Mouse (Mus musculus) liver, embryonic 16.5 days (tissue): ENCODE data around the gene Ehd1. TPM values are rescaled to one million over a fixed set of nuclear protein-coding genes. Genes with fewer than 3 reads are reported as not detected.
A peak's percentile ranks its signal among the peaks of the same experiment; 100 is the strongest.

ENCODE experiments used
- ATAC-seq: fragments of 200-750 bp; cut with Nextera tagmentation; 2 replicates; pipeline ENCODE4 v1.8.0; 2017; ENCODE audit warnings: low read depth, mild to moderate bottlenecking, moderate number of reproducible peaks, moderate library complexity
- H3K27ac ChIP-seq: fragments of 300-500 bp; sonication (generic); 2 replicates; pipeline ENCODE4 v1.5.1; 2014; ENCODE audit warnings: mild to moderate bottlenecking, low read length
- H3K27me3 ChIP-seq: fragments of 300-500 bp; sonication (generic); 2 replicates; pipeline ENCODE4 v1.6.1; 2014; ENCODE audit warnings: low read depth, low read length, mixed read lengths; ENCODE audit not compliant: control insufficient read depth, insufficient read depth
- H3K36me3 ChIP-seq: fragments of 300-500 bp; sonication (generic); 2 replicates; pipeline ENCODE4 v1.6.1; 2014; ENCODE audit warnings: mild to moderate bottlenecking; ENCODE audit not compliant: control insufficient read depth, insufficient read depth
- H3K4me1 ChIP-seq: fragments of 300-500 bp; sonication (generic); 2 replicates; pipeline ENCODE4 v1.6.1; 2014; ENCODE audit warnings: low read depth, low read length, mixed read lengths; ENCODE audit not compliant: control insufficient read depth
- H3K4me2 ChIP-seq: fragments of 300-500 bp; sonication (generic); 2 replicates; pipeline ENCODE4 v1.6.1; 2014; ENCODE audit warnings: low read depth, low read length, mixed read lengths
- H3K4me3 ChIP-seq: fragments of 300-500 bp; sonication (generic); 2 replicates; pipeline ENCODE4 v1.5.1; 2014; ENCODE audit warnings: low read depth, mild to moderate bottlenecking, low read length
- H3K9ac ChIP-seq: fragments of 300-500 bp; sonication (generic); 2 replicates; pipeline ENCODE4 v1.6.1; 2014; ENCODE audit warnings: low read depth, low read length
- H3K9me3 ChIP-seq: fragments of 300-500 bp; sonication (generic); replicated peaks from 2 replicates; pipeline ENCODE4 v1.6.1; 2016; ENCODE audit warnings: low read length; ENCODE audit not compliant: control insufficient read depth
- WGBS: fragments of 180-500 bp; shearing (Covaris S2); extraction: QIAGEN DNeasy Blood & Tissue Kit; methylation state at CpG from one replicate; pipeline ENCODE4 v1.1.7; 2014; ENCODE audit not compliant: insufficient replicate concordance; 5-methylcytosine and 5-hydroxymethylcytosine counted together
- polyA plus RNA-seq: library from polyadenylated mRNA; unstranded; fragments of >200 nt; fragmentation: Nextera tagmentation; extraction: Ambion mirVana; gene quantifications from 2 replicates; pipeline ENCODE4 v1.2.1, GENCODE M21; 2015

Gene Ehd1
- polyA plus RNA-seq, 1 experiment from 2014 or later = 68.6 TPM

- no peaks in the 10 kb centered on the region for H3K27me3 ChIP-seq
- H3K4me3 ChIP-seq = no peak overlapping the region
- H3K27ac ChIP-seq = no peak overlapping the region
- no peak for ATAC-seq
- H3K4me2 ChIP-seq = no peak overlapping the region
- H3K4me1 ChIP-seq = peaks cover 6% of the 10 kb centered on the region
- no peak overlapping the region for H3K9ac ChIP-seq
- peaks cover 40% of the 10 kb centered on the region for H3K36me3 ChIP-seq
- 87% methylated on average over 29 of the region's 29 CpGs for WGBS
- H3K9me3 ChIP-seq = no peaks in the 10 kb centered on the region
Measured at GRCm38 (mm10) chr19:6247526-6248300, 28.8 kb upstream of the Ehd1 start.

- Histone ChIP-seq H3K27ac (no peak overlapping the region), H3K9ac (no peak overlapping the region), H3K4me1 (no peaks in the 10 kb centered on the region), H3K36me3 (peaks cover 24% of the 10 kb centered on the region), H3K27me3 (no peaks in the 10 kb centered on the region), H3K9me3 (no peaks in the 10 kb centered on the region), H3K4me3 (no peak overlapping the region), H3K4me2 (no peak overlapping the region)
- 74% methylated on average over 4 of the region's 4 CpGs for WGBS
- no peak for ATAC-seq
Measured at GRCm38 (mm10) chr19:6253021-6253420, 23.5 kb upstream of the Ehd1 start.

- H3K9me3 ChIP-seq = no peaks in the 10 kb centered on the region
- no peak overlapping the region for H3K9ac ChIP-seq
- H3K27ac ChIP-seq = no peak overlapping the region
- no peak overlapping the region for H3K4me3 ChIP-seq
- peaks cover 11% of the 10 kb centered on the region for H3K4me1 ChIP-seq
- WGBS = 60% methylated on average over 2 of the region's 2 CpGs
- ATAC-seq = no peak
- no peak overlapping the region for H3K4me2 ChIP-seq
- H3K36me3 ChIP-seq = peaks cover 11% of the 10 kb centered on the region
- H3K27me3 ChIP-seq = no peaks in the 10 kb centered on the region
Measured at GRCm38 (mm10) chr19:6260428-6260827, 16.1 kb upstream of the Ehd1 start.

GRCm38 (mm10) chr19:6260946-6261345 lies 15.6 kb upstream of the Ehd1 start:
- Histone ChIP-seq H3K4me3 (no peak overlapping the region), H3K27ac (no peak overlapping the region), H3K27me3 (no peaks in the 10 kb centered on the region), H3K36me3 (peaks cover 11% of the 10 kb centered on the region), H3K4me2 (no peak overlapping the region), H3K9me3 (no peaks in the 10 kb centered on the region), H3K4me1 (peaks cover 11% of the 10 kb centered on the region), H3K9ac (no peak overlapping the region)
- ATAC-seq = no peak
- WGBS = 80% methylated on average over 4 of the region's 4 CpGs

- no peak for ATAC-seq
Measured at GRCm38 (mm10) chr19:6261379-6261778, 15.1 kb upstream of the Ehd1 start.

GRCm38 (mm10) chr19:6262222-6262621 lies 14.3 kb upstream of the Ehd1 start:
- Histone ChIP-seq H3K27ac (no peak overlapping the region), H3K9me3 (no peaks in the 10 kb centered on the region), H3K36me3 (peaks cover 11% of the 10 kb centered on the region), H3K4me2 (no peak overlapping the region), H3K9ac (no peak overlapping the region), H3K4me3 (no peak overlapping the region), H3K27me3 (no peaks in the 10 kb centered on the region), H3K4me1 (peaks cover 14% of the 10 kb centered on the region)
- WGBS = 39% methylated on average over 7 of the region's 7 CpGs
- no peak for ATAC-seq

More at GRCm38 (mm10) chr19:6261379-6261778, 15.1 kb upstream of the Ehd1 start:
- WGBS = 84% methylated on average over 14 of the region's 14 CpGs
- no peak overlapping the region for H3K4me3 ChIP-seq
- H3K4me2 ChIP-seq = no peak overlapping the region
- H3K9me3 ChIP-seq = no peaks in the 10 kb centered on the region
- no peak overlapping the region for H3K9ac ChIP-seq
- peaks cover 11% of the 10 kb centered on the region for H3K4me1 ChIP-seq
- H3K27ac ChIP-seq = no peak overlapping the region
- H3K36me3 ChIP-seq = peaks cover 11% of the 10 kb centered on the region
- H3K27me3 ChIP-seq = no peaks in the 10 kb centered on the region

- Histone ChIP-seq H3K4me3 (peak overlapping the region; percentile 44), H3K9me3 (no peaks in the 10 kb centered on the region), H3K4me2 (peak overlapping the region; percentile 12; the same call in 1 of the 2 replicates), H3K36me3 (peaks cover 11% of the 10 kb centered on the region), H3K27ac (peak overlapping the region; percentile 43), H3K27me3 (no peaks in the 10 kb centered on the region), H3K4me1 (peaks cover 14% of the 10 kb centered on the region), H3K9ac (peak overlapping the region; percentile 28)
- ATAC-seq = peak; percentile 88
- 63% methylated on average over 8 of the region's 8 CpGs for WGBS
Measured at GRCm38 (mm10) chr19:6262839-6263433, 13.6 kb upstream of the Ehd1 start.

- Histone ChIP-seq H3K4me2 (peak overlapping the region; percentile 55), H3K27me3 (no peaks in the 10 kb centered on the region), H3K27ac (peak overlapping the region; percentile 32; the same call in 1 of the 2 replicates), H3K9me3 (no peaks in the 10 kb centered on the region), H3K36me3 (peaks cover 11% of the 10 kb centered on the region), H3K4me3 (peak overlapping the region; percentile 44), H3K4me1 (peaks cover 23% of the 10 kb centered on the region), H3K9ac (peak overlapping the region; percentile 0; the same call in 1 of the 2 replicates)
- ATAC-seq = no peak
- WGBS = 42% methylated on average over 9 of the region's 9 CpGs
Measured at GRCm38 (mm10) chr19:6264200-6264599, 12.3 kb upstream of the Ehd1 start.

- ATAC-seq = no peak
- H3K27ac ChIP-seq = no peak overlapping the region
- H3K4me2 ChIP-seq = peak overlapping the region; percentile 55
- no peak overlapping the region for H3K9ac ChIP-seq
- H3K36me3 ChIP-seq = peaks cover 11% of the 10 kb centered on the region
- H3K4me3 ChIP-seq = peak overlapping the region; percentile 44
- no peaks in the 10 kb centered on the region for H3K9me3 ChIP-seq
- 75% methylated on average over 8 of the region's 8 CpGs for WGBS
- no peaks in the 10 kb centered on the region for H3K27me3 ChIP-seq
- peaks cover 27% of the 10 kb centered on the region for H3K4me1 ChIP-seq
Measured at GRCm38 (mm10) chr19:6264945-6265344, 11.6 kb upstream of the Ehd1 start.
